Mouse (Mus musculus): ENCODE data around the gene Rap1gap2.

Rap1gap2 gene

GRCm38 (mm10) chr11:74621974-74622669, 11.4 kb upstream of the Rap1gap2 start:
- DNase-seq (ENCODE audit: low read depth): peak; percentile 94

GRCm38 (mm10) chr11:74619956-74620300, 9.2 kb upstream of the Rap1gap2 start:
- no peak for DNase-seq (ENCODE audit: low read depth)

GRCm38 (mm10) chr11:74619201-74619955, 8.7 kb upstream of the Rap1gap2 start, which contains the start of gene Ccdc92b:
Gene Ccdc92b (plus strand): TSS chr11:74619605.
- peak; percentile 36 for DNase-seq (ENCODE audit: low read depth)

- DNase-seq (ENCODE audit: low read depth): peak; percentile 19
Measured at GRCm38 (mm10) chr11:74615571-74615970, 4.9 kb upstream of the Rap1gap2 start.

- DNase-seq (ENCODE audit: low read depth): no peak
Measured at GRCm38 (mm10) chr11:74613428-74613827, 2.7 kb upstream of the Rap1gap2 start.

GRCm38 (mm10) chr11:74611437-74611836, 722 bp upstream of the Rap1gap2 start:
- peak; percentile 42 for DNase-seq (ENCODE audit: low read depth)

GRCm38 (mm10) chr11:74610068-74610467, 647 bp downstream of the Rap1gap2 start:
- DNase-seq (ENCODE audit: low read depth): no peak

- no peak for DNase-seq (ENCODE audit: low read depth)
Measured at GRCm38 (mm10) chr11:74602286-74602685, 8.4 kb downstream of the Rap1gap2 start.

GRCm38 (mm10) chr11:74597990-74598337, 12.8 kb downstream of the Rap1gap2 start:
- peak; percentile 32 for DNase-seq (ENCODE audit: low read depth)

GRCm38 (mm10) chr11:74597283-74597989, 13.3 kb downstream of the Rap1gap2 start:
- DNase-seq (ENCODE audit: low read depth): no peak

- no peak for DNase-seq (ENCODE audit: low read depth)
Measured at GRCm38 (mm10) chr11:74592246-74592645, 18.5 kb downstream of the Rap1gap2 start.

- DNase-seq (ENCODE audit: low read depth): no peak
Measured at GRCm38 (mm10) chr11:74590691-74591090, 20.0 kb downstream of the Rap1gap2 start.

GRCm38 (mm10) chr11:74590239-74590596, 20.5 kb downstream of the Rap1gap2 start:
- no peak for DNase-seq (ENCODE audit: low read depth)

- no peak for DNase-seq (ENCODE audit: low read depth)
Measured at GRCm38 (mm10) chr11:74589401-74590238, 21.1 kb downstream of the Rap1gap2 start.

- DNase-seq (ENCODE audit: low read depth): no peak
Measured at GRCm38 (mm10) chr11:74586401-74586800, 24.3 kb downstream of the Rap1gap2 start.

GRCm38 (mm10) chr11:74584946-74585723, 25.6 kb downstream of the Rap1gap2 start:
- DNase-seq (ENCODE audit: low read depth): peak; percentile 62

- DNase-seq (ENCODE audit: low read depth): no peak
Measured at GRCm38 (mm10) chr11:74583824-74584349, 26.8 kb downstream of the Rap1gap2 start.

GRCm38 (mm10) chr11:74582464-74582863, 28.3 kb downstream of the Rap1gap2 start:
- DNase-seq (ENCODE audit: low read depth): no peak

- DNase-seq (ENCODE audit: low read depth): peak; percentile 59
Measured at GRCm38 (mm10) chr11:74581333-74581732, 29.4 kb downstream of the Rap1gap2 start.

GRCm38 (mm10) chr11:74577068-74577467, 33.6 kb downstream of the Rap1gap2 start:
- DNase-seq (ENCODE audit: low read depth): peak; percentile 98

GRCm38 (mm10) chr11:74575940-74576339, 34.8 kb downstream of the Rap1gap2 start:
- peak; percentile 88 for DNase-seq (ENCODE audit: low read depth)

Data from 416B (cell line).